Mouse (Mus musculus) midbrain, embryonic 16.5 days (tissue): ENCODE measurements around the gene Nfib. TPM values are rescaled to one million over a fixed set of nuclear protein-coding genes. Genes with fewer than 3 reads are reported as not detected.

Experiments used
- ATAC-seq: fragments of 200-750 bp; cut with Nextera tagmentation; 2 replicates; pipeline ENCODE4 v1.8.0; 2017; ENCODE audit warnings: moderate TSS enrichment
- H3K27ac ChIP-seq: fragments of 300-500 bp; sonication (generic); 2 replicates; pipeline ENCODE4 v1.5.1; 2014; ENCODE audit warnings: mild to moderate bottlenecking, low read length, mixed read lengths
- H3K27me3 ChIP-seq: fragments of 300-500 bp; sonication (generic); 2 replicates; pipeline ENCODE4 v1.6.1; 2014; ENCODE audit warnings: low read depth, low read length, mixed read lengths; ENCODE audit not compliant: control insufficient read depth, insufficient read depth
- H3K36me3 ChIP-seq: fragments of 300-500 bp; sonication (generic); 2 replicates; pipeline ENCODE4 v1.6.1; 2014; ENCODE audit warnings: mild to moderate bottlenecking, low read length, moderate library complexity, mixed read lengths; ENCODE audit not compliant: control insufficient read depth, insufficient read depth
- H3K4me1 ChIP-seq: fragments of 300-500 bp; sonication (generic); 2 replicates; pipeline ENCODE4 v1.6.1; 2014; ENCODE audit warnings: mild to moderate bottlenecking, low read length, mixed read lengths; ENCODE audit not compliant: control insufficient read depth, insufficient read depth
- H3K4me2 ChIP-seq: fragments of 300-500 bp; sonication (generic); 2 replicates; pipeline ENCODE4 v1.6.1; 2014; ENCODE audit warnings: mild to moderate bottlenecking, low read length, mixed read lengths
- H3K4me3 ChIP-seq: fragments of 300-500 bp; sonication (generic); 2 replicates; pipeline ENCODE4 v1.5.1; 2014; ENCODE audit warnings: low read depth, mild to moderate bottlenecking, low read length, moderate library complexity, mixed read lengths
- H3K9ac ChIP-seq: fragments of 300-500 bp; sonication (generic); 2 replicates; pipeline ENCODE4 v1.6.1; 2014; ENCODE audit warnings: low read depth, low read length, mixed read lengths
- H3K9me3 ChIP-seq: fragments of 300-500 bp; sonication (generic); replicated peaks from 2 replicates; pipeline ENCODE4 v1.6.1; 2014; ENCODE audit warnings: mild to moderate bottlenecking, low read length, mixed read lengths; ENCODE audit not compliant: control insufficient read depth, poor library complexity, severe bottlenecking
- WGBS: fragments of 180-500 bp; shearing (Covaris S2); extraction: QIAGEN DNeasy Blood & Tissue Kit; methylation state at CpG from one replicate; pipeline ENCODE4 v1.1.7; 2014; 5-methylcytosine and 5-hydroxymethylcytosine counted together
- polyA plus RNA-seq: library from polyadenylated mRNA; unstranded; fragments of >200 nt; fragmentation: Nextera tagmentation; extraction: Ambion mirVana; gene quantifications from 2 replicates; pipeline ENCODE4 v1.2.1, GENCODE M21; 2015

Gene Nfib
- polyA plus RNA-seq, 1 experiment from 2014 or later = 47.2 TPM

DNA sequence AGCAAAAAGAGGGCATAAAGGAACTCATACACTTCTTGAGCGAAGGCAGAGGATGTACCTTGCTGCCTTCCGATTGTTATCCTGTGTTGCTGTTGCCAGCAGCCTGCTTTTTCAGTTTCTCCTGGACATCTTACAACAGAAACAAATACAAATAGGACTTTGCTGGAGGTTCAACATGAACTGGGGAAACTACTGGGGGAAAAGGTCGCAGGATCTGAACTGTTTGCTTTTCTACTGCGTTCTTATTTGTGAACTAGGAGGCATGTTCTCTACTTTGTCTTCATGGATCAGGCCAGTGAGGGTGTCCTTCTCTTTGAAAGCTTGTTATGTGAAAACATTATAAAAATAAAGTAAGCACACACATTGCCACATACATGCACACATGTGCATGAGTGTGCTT is 252.6 kb downstream of the Nfib start:
- Histone ChIP-seq H3K27ac (no peak overlapping the region), H3K4me2 (no peak overlapping the region), H3K4me1 (peaks cover 5% of the 10 kb centered on the region; the same call in 1 of the 2 replicates), H3K27me3 (no peaks in the 10 kb centered on the region), H3K9me3 (no peaks in the 10 kb centered on the region), H3K9ac (no peak overlapping the region), H3K4me3 (no peak overlapping the region), H3K36me3 (no peaks in the 10 kb centered on the region)
- ATAC-seq = no peak
- WGBS = 94% methylated on average over 4 of the region's 4 CpGs

DNA sequence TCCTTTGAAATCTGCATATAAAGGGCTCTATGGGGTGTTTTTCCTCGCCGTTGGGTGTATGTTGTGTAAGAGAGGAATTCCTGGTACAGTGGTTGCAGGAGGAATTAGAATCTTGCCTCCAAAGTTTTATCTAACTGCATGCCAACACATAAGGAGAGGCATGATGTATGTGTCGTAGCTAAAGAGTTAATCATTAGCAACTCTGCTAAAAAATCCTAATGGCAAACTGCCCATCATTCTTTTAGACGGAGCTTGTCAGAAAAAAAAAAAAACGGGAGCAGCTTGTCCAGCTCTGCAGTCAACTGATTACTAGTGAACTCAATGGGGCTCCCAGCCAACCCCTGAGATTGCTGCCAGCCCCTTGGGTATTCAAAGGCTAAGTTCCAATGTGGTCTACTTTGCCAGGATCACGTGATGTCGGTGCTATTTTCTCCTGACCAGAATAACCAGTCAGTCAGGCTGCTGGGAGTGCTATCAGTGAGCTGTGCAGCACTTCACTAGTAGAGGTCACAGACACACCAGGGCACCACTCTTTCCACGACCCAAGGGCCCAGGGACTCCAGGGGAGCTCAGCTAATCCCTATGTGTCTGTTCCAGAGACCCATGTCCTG is 258.4 kb downstream of the Nfib start:
- Histone ChIP-seq H3K4me3 (no peak overlapping the region), H3K9ac (no peak overlapping the region), H3K4me1 (peaks cover 16% of the 10 kb centered on the region), H3K36me3 (no peaks in the 10 kb centered on the region), H3K27me3 (no peaks in the 10 kb centered on the region), H3K4me2 (no peak overlapping the region), H3K27ac (peak overlapping the region; percentile 40; the same call in 1 of the 2 replicates), H3K9me3 (no peaks in the 10 kb centered on the region)
- 20% methylated on average over 8 of the region's 8 CpGs for WGBS
- peak; percentile 73; the same call in 1 of the 2 replicates for ATAC-seq

DNA sequence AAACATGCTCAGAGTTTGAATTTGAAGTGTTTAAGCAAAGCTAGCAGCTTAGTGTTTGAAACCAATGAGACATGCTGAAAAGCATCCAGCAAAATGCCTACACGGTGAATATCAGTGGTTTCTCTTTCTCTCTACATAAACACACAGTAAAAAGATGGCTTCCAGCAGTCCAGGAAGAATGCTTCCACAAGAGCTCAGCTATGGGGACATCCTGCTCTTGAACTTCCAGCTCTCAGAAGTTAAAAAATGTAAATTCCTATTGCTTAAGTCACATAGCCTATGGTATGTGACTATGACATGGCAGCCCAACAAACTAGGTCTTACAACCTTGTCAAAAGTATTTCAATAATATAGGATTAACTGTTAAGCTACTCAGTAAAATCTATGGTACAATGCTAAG is 261.5 kb downstream of the Nfib start:
- no peak for ATAC-seq
- H3K36me3 ChIP-seq = no peaks in the 10 kb centered on the region
- peaks cover 16% of the 10 kb centered on the region for H3K4me1 ChIP-seq
- 88% methylated on average over 1 of the region's 1 CpGs for whole genome bisulfite sequencing
- no peak overlapping the region for H3K9ac ChIP-seq
- no peak overlapping the region for H3K4me3 ChIP-seq
- H3K4me2 ChIP-seq = no peak overlapping the region
- H3K9me3 ChIP-seq = no peaks in the 10 kb centered on the region
- H3K27me3 ChIP-seq = no peaks in the 10 kb centered on the region
- no peak overlapping the region for H3K27ac ChIP-seq

GRCm38 (mm10) chr4:82443441-82443840 is 262.1 kb downstream of the Nfib start:
- Histone ChIP-seq H3K4me1 (peaks cover 16% of the 10 kb centered on the region), H3K9ac (no peak overlapping the region), H3K36me3 (no peaks in the 10 kb centered on the region), H3K4me2 (no peak overlapping the region), H3K9me3 (no peaks in the 10 kb centered on the region), H3K27ac (no peak overlapping the region), H3K4me3 (no peak overlapping the region), H3K27me3 (no peaks in the 10 kb centered on the region)
- WGBS = 98% methylated on average over 5 of the region's 5 CpGs
- no peak for ATAC-seq

- Histone ChIP-seq H3K36me3 (no peaks in the 10 kb centered on the region), H3K9me3 (no peaks in the 10 kb centered on the region), H3K4me3 (no peak overlapping the region), H3K27me3 (no peaks in the 10 kb centered on the region), H3K27ac (no peak overlapping the region), H3K9ac (no peak overlapping the region), H3K4me2 (no peak overlapping the region), H3K4me1 (peaks cover 16% of the 10 kb centered on the region)
- 87% methylated on average over 5 of the region's 5 CpGs for WGBS
- no peak for ATAC-seq
Observed at GRCm38 (mm10) chr4:82443003-82443402, 262.5 kb downstream of the Nfib start.

DNA sequence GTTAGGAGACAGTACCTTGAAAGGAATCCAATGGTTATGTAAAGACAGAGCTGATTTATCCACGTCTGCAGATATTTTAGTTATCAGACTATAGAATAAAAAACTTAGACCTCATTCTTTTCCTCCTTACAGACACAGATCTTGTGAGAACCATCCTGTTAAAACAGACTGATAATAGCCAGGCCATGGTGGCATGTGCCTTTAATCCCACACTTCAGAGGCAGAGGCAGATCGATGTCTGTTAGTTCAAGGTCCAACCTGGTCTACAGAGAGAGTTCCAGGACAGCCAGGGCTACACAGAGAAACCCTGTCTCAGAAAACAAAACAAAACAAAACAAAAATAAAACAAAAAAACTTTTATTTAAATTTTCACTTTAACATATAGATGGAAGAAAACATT is 264.9 kb downstream of the Nfib start:
- no peak overlapping the region for H3K4me3 ChIP-seq
- H3K9me3 ChIP-seq = no peaks in the 10 kb centered on the region
- no peak overlapping the region for H3K27ac ChIP-seq
- no peak overlapping the region for H3K4me2 ChIP-seq
- no peaks in the 10 kb centered on the region for H3K27me3 ChIP-seq
- 91% methylated on average over 2 of the region's 2 CpGs for WGBS
- no peaks in the 10 kb centered on the region for H3K36me3 ChIP-seq
- ATAC-seq = no peak
- peaks cover 8% of the 10 kb centered on the region for H3K4me1 ChIP-seq
- no peak overlapping the region for H3K9ac ChIP-seq

GRCm38 (mm10) chr4:82439813-82440212 is 265.7 kb downstream of the Nfib start:
- H3K4me3 ChIP-seq = no peak overlapping the region
- no peak overlapping the region for H3K9ac ChIP-seq
- H3K9me3 ChIP-seq = no peaks in the 10 kb centered on the region
- H3K27ac ChIP-seq = no peak overlapping the region
- ATAC-seq = no peak; the same call in 1 of the 2 replicates
- no peaks in the 10 kb centered on the region for H3K27me3 ChIP-seq
- peaks cover 8% of the 10 kb centered on the region for H3K4me1 ChIP-seq
- H3K36me3 ChIP-seq = no peaks in the 10 kb centered on the region
- 52% methylated on average over 8 of the region's 8 CpGs for WGBS
- H3K4me2 ChIP-seq = no peak overlapping the region

DNA sequence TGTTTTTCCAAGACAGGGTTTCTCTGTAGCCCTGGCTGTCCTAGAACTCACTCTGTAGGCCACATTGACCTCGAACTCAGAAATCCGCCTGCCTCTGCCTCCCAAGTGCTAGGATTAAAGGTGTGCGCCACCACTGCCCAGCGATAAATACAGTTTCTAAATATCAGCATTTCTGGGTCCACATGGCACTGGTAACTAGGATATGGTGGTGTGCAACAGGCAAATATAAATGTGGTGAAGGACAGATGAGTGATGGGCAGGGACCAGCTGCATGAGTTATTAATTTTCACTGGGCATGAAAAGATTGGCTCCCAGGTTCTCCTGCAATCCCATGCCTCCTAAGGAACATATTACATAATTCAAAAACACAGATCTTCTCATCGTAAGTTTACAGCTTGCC is 266.9 kb downstream of the Nfib start:
- ATAC-seq = no peak
- Histone ChIP-seq H3K4me3 (no peak overlapping the region), H3K4me1 (peaks cover 10% of the 10 kb centered on the region), H3K36me3 (no peaks in the 10 kb centered on the region), H3K27ac (no peak overlapping the region), H3K4me2 (no peak overlapping the region), H3K27me3 (no peaks in the 10 kb centered on the region), H3K9ac (no peak overlapping the region), H3K9me3 (no peaks in the 10 kb centered on the region)
- WGBS = 94% methylated on average over 5 of the region's 5 CpGs

- H3K27me3 ChIP-seq = no peaks in the 10 kb centered on the region
- H3K4me1 ChIP-seq = peaks cover 11% of the 10 kb centered on the region
- no peak overlapping the region for H3K4me2 ChIP-seq
- ATAC-seq = no peak
- H3K27ac ChIP-seq = no peak overlapping the region
- no peak overlapping the region for H3K9ac ChIP-seq
- H3K36me3 ChIP-seq = no peaks in the 10 kb centered on the region
- WGBS = 64% methylated on average over 12 of the region's 12 CpGs
- H3K9me3 ChIP-seq = no peaks in the 10 kb centered on the region
- H3K4me3 ChIP-seq = no peak overlapping the region
Observed at GRCm38 (mm10) chr4:82437533-82438318, 267.8 kb downstream of the Nfib start.
